Mouse (Mus musculus) layer of hippocampus, adult 9-11 months (tissue): ENCODE data around the gene Them7.

Experiments
- DNase-seq: peaks from one replicate; pipeline ENCODE4 v3.0.0; 2022

Gene Them7

DNA sequence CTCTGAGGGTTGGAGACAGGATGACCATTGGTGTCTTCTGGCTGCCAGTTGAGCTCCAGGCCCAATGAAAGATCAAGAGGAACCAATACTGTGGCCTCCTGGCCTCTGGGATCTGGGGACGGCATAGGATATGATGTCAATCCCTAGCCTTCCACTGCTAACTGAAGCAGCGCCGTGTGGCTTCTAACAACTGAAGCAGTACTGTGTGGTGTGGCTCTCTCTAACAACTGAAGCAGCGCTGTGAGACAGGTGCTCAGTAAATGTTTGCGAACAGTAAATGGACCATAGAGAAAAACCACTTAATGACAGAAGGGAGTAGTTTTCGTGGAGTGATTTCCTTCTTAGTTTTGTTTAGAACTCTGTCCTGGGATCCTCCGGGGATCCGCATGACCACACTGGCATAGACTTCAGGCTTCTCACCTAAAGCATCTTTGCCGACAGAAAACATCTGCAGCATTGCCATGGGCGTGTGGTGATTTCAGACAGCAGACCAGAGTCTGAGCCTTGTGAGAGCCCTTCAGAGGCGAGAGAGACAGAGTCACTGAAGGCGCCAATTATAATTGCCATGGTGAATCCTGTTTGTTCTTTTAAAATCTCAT, 194.6 kb downstream of the Them7 start:
- DNase-seq = no peak

DNA sequence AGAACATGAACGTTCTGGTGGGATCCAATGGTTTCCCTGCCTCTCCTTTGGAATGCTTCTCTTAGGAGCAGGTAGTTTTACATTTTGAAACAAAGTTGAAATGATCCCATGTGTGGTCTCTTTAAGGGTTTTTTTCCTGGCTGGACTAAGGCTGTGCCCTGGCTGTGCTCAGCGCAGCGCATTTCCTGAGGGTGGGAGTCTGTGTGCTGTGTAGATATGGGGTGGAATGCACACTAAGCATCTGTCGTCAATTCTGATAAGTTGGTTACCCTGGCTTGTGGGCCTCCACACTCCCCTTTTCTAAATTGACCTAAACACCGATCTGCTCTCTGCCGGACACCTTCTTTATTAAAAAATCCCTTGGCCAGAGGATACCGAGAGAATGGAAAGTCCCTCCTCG, 203.3 kb downstream of the Them7 start:
- DNase-seq = no peak

DNA sequence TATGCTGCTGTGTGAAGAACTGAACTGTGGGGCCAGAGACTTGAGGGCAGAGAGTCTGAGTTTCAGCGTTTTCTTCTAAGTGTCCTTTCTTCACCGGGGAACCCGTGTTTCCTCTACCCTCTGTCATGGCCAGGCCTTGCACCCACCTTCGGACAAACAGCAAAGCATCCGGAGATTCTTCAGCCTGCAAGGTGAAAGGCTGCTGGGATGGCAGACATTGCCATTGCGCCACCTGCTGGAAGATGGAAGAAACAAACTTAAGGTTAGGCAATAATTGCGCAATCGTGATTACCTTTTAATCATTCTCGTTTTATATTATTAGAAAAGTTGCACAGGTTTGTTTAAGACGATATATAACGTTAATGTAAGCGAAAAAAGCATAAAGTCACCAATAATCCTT, 203.9 kb downstream of the Them7 start:
- DNase-seq = peak; percentile 15

DNA sequence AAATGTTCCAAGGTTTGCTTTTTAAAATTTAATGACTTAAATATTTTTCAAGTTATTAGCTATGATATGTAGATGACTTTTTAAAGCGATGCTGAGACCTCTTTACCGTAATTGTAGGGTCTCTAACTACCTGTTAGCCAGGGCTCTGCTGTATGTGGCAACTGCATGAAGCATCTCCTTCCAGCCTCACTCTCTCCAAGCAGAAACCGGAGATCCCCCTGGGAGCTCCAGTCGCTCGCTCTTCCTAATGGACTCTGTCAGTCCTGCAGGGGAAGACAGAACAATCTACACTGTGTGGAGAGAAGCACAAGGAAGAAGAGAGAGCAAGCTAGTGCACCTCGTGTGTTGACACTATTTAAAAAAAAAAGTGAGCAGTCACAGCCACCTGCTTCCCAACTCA, 204.3 kb downstream of the Them7 start:
- no peak for DNase-seq
